Mouse (Mus musculus) adipocyte (in vitro differentiated cells): ENCODE results near the gene Btrc.

ENCODE experiments used
- DNase-seq: peaks from one replicate; pipeline ENCODE4 v3.0.0-alpha.2; 2016; ENCODE audit warnings: low spot score

Gene Btrc

DNA sequence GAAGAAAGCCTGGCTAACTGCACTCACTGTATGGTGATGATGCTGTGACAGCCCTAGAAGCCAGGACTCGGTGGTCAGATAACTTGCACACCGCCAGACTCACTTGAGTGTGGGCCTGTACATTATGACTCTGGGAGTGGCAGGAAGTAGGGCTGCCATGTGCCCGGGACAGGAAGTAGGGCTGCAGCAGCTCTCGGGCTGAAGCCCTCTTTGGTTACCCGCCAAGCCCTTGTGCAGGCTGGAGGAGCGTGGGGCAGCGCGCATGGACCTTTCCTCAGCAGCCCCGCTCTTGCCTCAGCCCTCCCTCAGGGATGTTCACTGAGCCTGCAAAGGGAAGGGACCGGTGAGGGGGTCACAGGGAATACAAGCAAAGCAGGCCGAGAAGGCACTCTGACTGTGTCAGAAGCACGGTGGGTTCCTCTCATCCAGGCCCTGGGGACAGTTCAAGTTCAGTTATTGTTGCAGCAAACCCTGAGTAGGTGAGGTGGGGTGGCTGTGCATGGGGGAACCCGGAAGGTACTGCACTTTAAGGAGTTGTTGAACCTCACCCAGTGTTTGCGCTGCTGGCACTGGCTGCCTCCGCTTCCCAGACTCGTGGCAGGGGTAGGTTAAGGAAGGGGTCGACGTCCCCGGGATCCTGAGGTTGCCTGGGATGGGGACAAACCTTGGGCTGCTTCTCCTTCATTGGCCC lies 211.6 kb downstream of the Btrc start:
- no peak for DNase-seq

- DNase-seq: no peak
Observed at GRCm38 (mm10) chr19:45575632-45576001, 212.1 kb downstream of the Btrc start.

DNA sequence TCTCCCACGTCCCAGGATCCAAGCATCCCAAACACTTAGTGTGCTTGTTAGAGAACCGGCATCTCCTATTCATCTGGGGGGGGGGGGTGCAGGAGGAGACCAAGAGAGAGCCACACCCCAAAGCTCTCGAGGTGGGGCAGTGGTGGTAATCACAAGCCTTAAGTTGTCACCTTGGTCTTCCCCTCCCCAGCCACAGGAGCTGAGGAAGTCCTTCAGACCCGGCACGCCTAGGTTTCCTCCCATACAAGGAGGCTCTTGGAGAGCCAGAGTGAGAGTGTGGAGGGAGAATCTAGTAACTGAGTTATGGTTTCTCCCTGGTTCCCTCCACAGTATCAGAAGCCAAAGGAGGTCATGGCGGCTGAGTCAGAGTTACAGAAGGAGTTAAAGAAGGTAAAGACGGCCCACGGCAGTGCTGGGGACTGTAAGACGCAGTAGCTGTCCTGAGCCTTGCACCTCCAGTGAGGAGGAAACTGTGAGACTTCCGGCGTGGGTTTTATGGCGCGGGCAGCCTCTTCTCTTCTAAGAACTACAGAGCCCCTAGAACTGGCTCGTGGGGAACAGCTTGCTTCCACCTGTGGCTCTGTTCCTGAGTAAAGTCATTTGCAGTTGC lies 213.7 kb downstream of the Btrc start:
- DNase-seq: no peak

DNA sequence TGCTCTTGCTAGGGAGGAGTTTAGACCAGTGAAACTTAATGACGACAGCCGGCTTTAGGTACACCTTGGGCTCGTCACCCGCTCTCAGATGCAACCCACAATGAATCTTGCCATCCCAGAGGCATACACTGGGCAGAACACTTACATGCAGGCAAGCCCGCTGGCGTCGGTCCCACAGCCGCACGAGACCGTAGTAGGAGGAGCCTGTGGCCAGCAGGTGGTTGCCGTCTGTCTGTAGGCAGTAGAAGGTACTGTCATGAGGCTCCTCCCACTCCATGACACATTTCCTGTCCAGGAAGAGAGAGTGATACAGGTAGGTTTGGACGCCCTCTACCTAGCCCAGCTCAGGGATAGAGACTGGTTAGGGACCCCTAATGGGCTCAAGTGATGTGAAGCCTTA lies 215.4 kb downstream of the Btrc start:
- DNase-seq: no peak

DNA sequence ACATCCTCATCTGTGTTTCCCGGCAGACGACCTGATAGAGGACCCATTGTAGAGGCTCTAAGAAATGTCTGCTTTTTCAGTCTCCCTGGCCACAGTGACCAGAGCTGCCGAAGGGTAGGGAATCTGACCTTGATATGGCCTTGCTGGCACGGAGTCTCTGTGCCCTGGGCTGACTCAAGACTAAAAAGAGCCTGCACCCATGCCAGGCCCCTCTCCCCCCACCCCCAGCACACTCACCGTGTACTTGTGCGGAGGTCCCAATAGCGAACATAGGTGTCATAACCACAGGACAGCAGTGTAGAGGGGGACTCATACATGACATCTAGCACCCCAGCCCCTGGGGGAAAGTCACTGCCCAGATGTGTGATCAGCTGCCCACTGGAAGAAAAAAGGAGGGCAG lies 215.9 kb downstream of the Btrc start:
- no peak for DNase-seq
